Mouse (Mus musculus) embryonic fibroblast, embryonic 13.5 days (primary cell): ENCODE results near the gene Map2k4.

Experiments
- CTCF ChIP-seq: IDR thresholded peaks from 2 replicates; pipeline ENCODE4 v1.5.1; 2011; ENCODE audit warnings: mild to moderate bottlenecking, control low read depth, low read length, moderate library complexity, borderline replicate concordance; ENCODE audit not compliant: insufficient read depth
- POLR2A ChIP-seq: IDR thresholded peaks from 2 replicates; pipeline ENCODE4 v1.6.1; 2011; ENCODE audit warnings: low read depth, mild to moderate bottlenecking, control low read depth, low read length, moderate library complexity

- TF ChIP-seq CTCF (no peak), POLR2A (no peak)
Measured at GRCm38 (mm10) chr11:65649469-65649868, 138.6 kb downstream of the Map2k4 start.
